Mouse (Mus musculus): Measurements from ENCODE around the gene Gja4.
A peak's percentile ranks its signal among the peaks of the same experiment; 100 is the strongest.

Gja4 gene

GRCm38 (mm10) chr4:127292631-127293030 lies 21.2 kb downstream of the Gja4 start:
- TF ChIP-seq GATA4 (IDR thresholded peaks at IDR 0.05; ENCODE audit: insufficient replicate concordance, low read length), result no peak

GRCm38 (mm10) chr4:127289039-127289548 lies 24.7 kb downstream of the Gja4 start:
- TF ChIP-seq GATA4 (IDR thresholded peaks at IDR 0.05; ENCODE audit: insufficient replicate concordance, low read length), result no peak; the same call in 1 of the 2 replicates

GRCm38 (mm10) chr4:127286907-127287306 lies 26.9 kb downstream of the Gja4 start:
- no peak for TF ChIP-seq GATA4 (IDR thresholded peaks at IDR 0.05; ENCODE audit: insufficient replicate concordance, low read length)

DNA sequence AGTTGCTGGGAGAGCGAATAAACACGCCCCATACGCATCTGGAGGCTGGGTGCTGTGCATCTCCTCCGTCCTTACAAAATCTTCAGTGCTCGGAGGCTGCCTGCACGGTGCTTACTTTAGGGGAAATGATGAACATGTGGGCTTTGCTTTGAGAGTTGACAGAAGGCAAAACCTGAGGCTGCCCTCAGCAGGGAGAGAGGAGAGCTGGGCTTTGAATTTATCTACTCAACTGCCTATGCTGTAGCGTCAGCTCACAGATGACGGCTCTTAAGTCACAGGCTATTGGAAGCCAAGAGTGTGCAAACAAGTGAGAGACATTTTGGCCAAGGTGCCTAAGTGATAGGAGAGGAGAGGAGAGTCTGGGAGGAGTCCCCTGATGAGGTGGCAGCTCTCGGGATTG lies 34.6 kb downstream of the Gja4 start:
- TF ChIP-seq GATA4 (IDR thresholded peaks at IDR 0.05; ENCODE audit: insufficient replicate concordance, low read length), result no peak

GRCm38 (mm10) chr4:127278451-127279001 lies 35.3 kb downstream of the Gja4 start:
- TF ChIP-seq GATA4 (IDR thresholded peaks at IDR 0.05; ENCODE audit: insufficient replicate concordance, low read length), result no peak

GRCm38 (mm10) chr4:127264183-127264554 lies 49.7 kb downstream of the Gja4 start:
- TF ChIP-seq GATA4 (IDR thresholded peaks at IDR 0.05; ENCODE audit: insufficient replicate concordance, low read length), result no peak

GRCm38 (mm10) chr4:127263438-127264182 lies 50.2 kb downstream of the Gja4 start:
- TF ChIP-seq GATA4 (IDR thresholded peaks at IDR 0.05; ENCODE audit: insufficient replicate concordance, low read length), result peak; percentile 92

- TF ChIP-seq GATA4 (IDR thresholded peaks at IDR 0.05; ENCODE audit: insufficient replicate concordance, low read length), result peak; percentile 88; the same call in 1 of the 2 replicates
Observed at GRCm38 (mm10) chr4:127261601-127262000, 52.2 kb downstream of the Gja4 start.

All from liver, adult (tissue).